Mouse (Mus musculus) cerebellum, adult 2 months (tissue): ENCODE results near the gene Ankrd12.

Source experiments
- CTCF ChIP-seq: fragments of 200-500 bp; IDR thresholded peaks from 2 replicates; pipeline ENCODE4 v1.5.1; 2011; ENCODE audit warnings: low read depth, mild to moderate bottlenecking, control low read depth, low read length, moderate library complexity, borderline replicate concordance; ENCODE audit not compliant: insufficient read depth
- POLR2A ChIP-seq: fragments of 200-500 bp; IDR thresholded peaks from 2 replicates; pipeline ENCODE4 v1.6.1; 2011; ENCODE audit warnings: low read length, control low read depth, borderline replicate concordance; ENCODE audit not compliant: insufficient read depth

DNA sequence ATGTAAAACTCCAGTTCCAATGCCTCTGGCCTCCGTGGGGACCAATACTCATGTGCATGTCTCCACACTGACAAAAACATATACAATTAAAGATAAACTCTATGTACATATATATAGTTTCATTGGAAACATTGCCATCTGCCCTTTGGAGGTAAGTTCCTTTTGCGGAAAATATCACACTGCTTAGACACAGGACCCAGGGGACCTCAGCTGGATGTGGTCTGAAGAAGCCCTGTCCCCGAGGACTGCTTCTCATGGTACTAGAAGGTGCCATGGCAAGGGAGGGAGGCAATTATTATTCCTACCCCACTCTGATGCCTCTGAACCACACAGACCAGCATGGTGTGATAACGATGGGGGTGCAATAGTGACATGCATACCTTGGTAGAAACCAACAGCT lies 18.7 kb downstream of the Ankrd12 start:
- TF ChIP-seq POLR2A (no peak), CTCF (no peak)
